Mouse (Mus musculus) heart, embryonic 14.5 days (tissue): ENCODE results near the gene Kansl1l. TPM values are rescaled to one million over a fixed set of nuclear protein-coding genes. Genes with fewer than 3 reads are reported as not detected.

ENCODE experiments used
- ATAC-seq: fragments of 200-750 bp; cut with Nextera tagmentation; 2 replicates; pipeline ENCODE4 v1.8.0; 2017; ENCODE audit warnings: low read depth, moderate TSS enrichment; ENCODE audit not compliant: insufficient number of reproducible peaks, insufficient read depth, low FRiP score
- H3K27ac ChIP-seq, 2 experiments: fragments of 200-500 bp in 1 of 2; fragments of 300-500 bp in 1 of 2; sonication (generic) in 1 of 2; replicated peaks in 1 of 2; 2 replicates each; pipeline ENCODE4 v1.5.1; 2012 to 2014; ENCODE audit warnings: low read depth in 2 of 2, low read length in 2 of 2, control low read depth in 1 of 2, mild to moderate bottlenecking in 1 of 2, mixed read lengths in 1 of 2; ENCODE audit not compliant: control insufficient read depth in 1 of 2, insufficient read depth in 1 of 2
- H3K27me3 ChIP-seq: fragments of 300-500 bp; sonication (generic); 2 replicates; pipeline ENCODE4 v1.6.1; 2014; ENCODE audit warnings: mild to moderate bottlenecking, low read length, control low read depth; ENCODE audit not compliant: control insufficient read depth, insufficient read depth
- H3K36me3 ChIP-seq: fragments of 300-500 bp; sonication (generic); 2 replicates; pipeline ENCODE4 v1.6.1; 2014; ENCODE audit warnings: mild to moderate bottlenecking, control low read depth, low read length, mixed read lengths; ENCODE audit not compliant: control insufficient read depth, insufficient read depth
- H3K4me1 ChIP-seq, 2 experiments: fragments of 200-500 bp in 1 of 2; fragments of 300-500 bp in 1 of 2; sonication (generic) in 1 of 2; 2 replicates each; pipeline ENCODE4 v1.6.1; 2012 to 2014; ENCODE audit warnings: low read length in 2 of 2, control low read depth in 1 of 2, mixed read lengths in 1 of 2; ENCODE audit not compliant: control insufficient read depth in 2 of 2, insufficient read depth in 2 of 2
- H3K4me2 ChIP-seq: fragments of 300-500 bp; sonication (generic); 2 replicates; pipeline ENCODE4 v1.6.1; 2014; ENCODE audit warnings: mild to moderate bottlenecking, low read length
- H3K4me3 ChIP-seq, 2 experiments: fragments of 200-500 bp in 1 of 2; fragments of 300-500 bp in 1 of 2; sonication (generic) in 1 of 2; 2 replicates each; pipeline ENCODE4 v1.5.1; 2012 to 2014; ENCODE audit warnings: low read length in 2 of 2, mild to moderate bottlenecking in 2 of 2, control low read depth in 1 of 2, low read depth in 1 of 2, moderate library complexity in 1 of 2; ENCODE audit not compliant: control insufficient read depth in 1 of 2, insufficient read depth in 1 of 2
- H3K9ac ChIP-seq: fragments of 300-500 bp; sonication (generic); 2 replicates; pipeline ENCODE4 v1.6.1; 2014; ENCODE audit warnings: mild to moderate bottlenecking, low read length
- H3K9me3 ChIP-seq: fragments of 300-500 bp; sonication (generic); 2 replicates; pipeline ENCODE4 v1.6.1; 2016; ENCODE audit warnings: low read length, control low read depth; ENCODE audit not compliant: control insufficient read depth
- WGBS: fragments of 180-500 bp; shearing (Covaris S2); extraction: QIAGEN DNeasy Blood & Tissue Kit; methylation state at CpG from one replicate; pipeline ENCODE4 v1.1.7; 2014; 5-methylcytosine and 5-hydroxymethylcytosine counted together
- polyA plus RNA-seq: library from polyadenylated mRNA; unstranded; fragments of >200 nt; fragmentation: Nextera tagmentation; extraction: Ambion mirVana; gene quantifications from 2 replicates; pipeline ENCODE4 v1.2.1, GENCODE M21; 2014

The Kansl1l gene
- polyA plus RNA-seq, 1 experiment from 2014 or later: 13.8 TPM

DNA sequence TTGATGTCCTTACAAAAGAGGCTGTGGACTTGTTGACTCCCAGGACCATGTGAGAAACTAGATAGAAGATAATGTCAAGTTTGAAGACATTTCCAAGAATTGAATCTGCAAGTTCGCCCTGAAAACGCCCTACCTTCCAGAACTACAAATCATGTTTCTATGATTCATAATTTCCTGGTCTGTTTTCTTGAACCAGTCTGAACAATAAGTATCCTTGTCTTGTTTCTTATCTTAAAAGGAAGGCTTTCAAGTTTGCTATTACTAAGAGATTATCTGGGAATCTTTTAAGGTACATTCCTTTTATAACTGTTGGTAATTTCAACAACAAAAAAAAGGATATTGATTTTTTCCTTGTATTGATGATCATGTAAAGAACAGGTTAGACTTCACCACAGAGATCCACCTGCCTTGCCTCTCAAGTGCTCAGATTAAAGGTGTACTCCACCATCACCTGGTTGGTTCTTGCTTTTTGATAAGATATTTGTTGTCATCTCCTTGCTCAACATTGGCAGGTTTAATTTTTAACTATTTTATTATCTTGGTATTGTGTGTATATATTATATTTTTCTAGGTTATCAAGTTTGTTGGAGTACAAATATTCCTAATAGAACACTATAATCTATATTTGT is 24.4 kb downstream of the Kansl1l start:
- 81% methylated on average over 2 of the region's 2 CpGs for WGBS
- H3K9me3 ChIP-seq: no peaks in the 10 kb centered on the region
- H3K4me1 ChIP-seq: peaks cover 0 to 6% of the 10 kb centered on the region in 2 experiments; a peak in 1 of 4 replicates
- no peak overlapping the region for H3K4me3 ChIP-seq
- no peak overlapping the region for H3K9ac ChIP-seq
- H3K4me2 ChIP-seq: no peak overlapping the region
- ATAC-seq: no peak
- no peaks in the 10 kb centered on the region for H3K27me3 ChIP-seq
- H3K27ac ChIP-seq: no peak overlapping the region
- peaks cover 16% of the 10 kb centered on the region for H3K36me3 ChIP-seq

DNA sequence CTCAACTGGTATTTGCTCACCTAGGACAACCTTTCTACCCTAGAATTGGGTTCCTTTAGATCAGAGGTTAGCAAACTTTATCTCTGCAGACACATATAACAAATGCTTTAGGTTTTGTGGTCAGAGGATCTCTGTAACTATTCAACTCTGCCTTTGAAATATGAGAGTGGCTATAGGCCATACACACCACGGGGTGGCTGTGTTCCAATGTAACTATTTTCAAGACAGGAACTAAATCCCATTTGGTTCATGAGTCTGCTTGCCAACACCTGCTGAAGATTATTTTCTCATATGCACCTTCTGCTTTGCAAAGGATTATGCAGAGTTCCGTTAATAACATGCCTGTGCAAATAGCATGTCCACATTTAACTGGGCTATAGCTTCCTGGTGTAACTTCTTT is 35.1 kb downstream of the Kansl1l start:
- Histone ChIP-seq H3K27me3 (no peaks in the 10 kb centered on the region), H3K9me3 (no peaks in the 10 kb centered on the region), H3K4me1 (no peaks in the 10 kb centered on the region), H3K4me3 (no peak overlapping the region), H3K9ac (no peak overlapping the region), H3K36me3 (peaks cover 1% of the 10 kb centered on the region; the same call in 1 of the 2 replicates), H3K4me2 (no peak overlapping the region), H3K27ac (no peak overlapping the region)
- no peak for ATAC-seq
- WGBS: 76% methylated on average over 2 of the region's 2 CpGs

DNA sequence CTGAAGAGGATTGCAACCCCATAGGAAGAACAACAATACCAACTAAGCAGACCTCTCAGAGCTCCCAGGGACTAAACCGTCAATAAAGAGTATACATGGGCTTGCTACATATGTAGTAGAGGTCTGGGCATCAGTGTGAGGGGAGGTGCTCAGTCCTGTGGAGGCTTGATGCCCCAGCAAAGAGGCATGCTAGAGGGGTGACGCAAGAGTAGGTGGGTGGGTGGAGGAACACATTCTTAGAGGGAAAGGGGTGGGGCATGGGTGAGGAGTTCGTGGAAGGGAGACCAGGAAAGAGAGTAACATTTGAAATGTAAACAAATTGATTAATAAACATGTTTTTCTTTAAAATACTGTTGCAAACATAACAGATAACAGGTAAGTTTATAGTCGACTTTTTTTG is 36.3 kb downstream of the Kansl1l start:
- H3K4me1 ChIP-seq: no peaks in the 10 kb centered on the region
- H3K36me3 ChIP-seq: peaks cover 7% of the 10 kb centered on the region; the same call in 1 of the 2 replicates
- H3K4me2 ChIP-seq: no peak overlapping the region
- WGBS: 73% methylated on average over 4 of the region's 4 CpGs
- H3K4me3 ChIP-seq: no peak overlapping the region
- H3K9me3 ChIP-seq: no peaks in the 10 kb centered on the region
- H3K27me3 ChIP-seq: no peaks in the 10 kb centered on the region
- no peak overlapping the region for H3K27ac ChIP-seq
- no peak overlapping the region for H3K9ac ChIP-seq
- no peak for ATAC-seq

DNA sequence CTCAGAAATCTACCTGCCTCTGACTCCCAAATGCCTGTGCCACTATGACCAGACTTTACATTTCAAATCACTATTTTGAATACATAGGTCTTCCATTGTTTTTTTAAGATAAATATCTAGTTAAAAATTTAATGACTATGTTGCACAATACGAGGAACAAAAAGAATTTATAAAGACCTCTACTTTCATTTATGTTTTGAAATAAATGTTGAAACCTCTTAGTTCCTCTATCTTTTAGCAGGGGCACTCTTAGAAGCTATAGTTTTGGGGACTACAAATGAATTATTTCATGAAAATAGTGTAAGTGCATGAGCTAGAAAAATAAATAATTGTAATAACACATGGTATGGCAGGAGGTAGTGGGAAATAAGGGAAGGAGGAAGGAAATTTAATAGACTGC is 38.6 kb downstream of the Kansl1l start:
- H3K4me2 ChIP-seq: no peak overlapping the region
- WGBS: 91% methylated on average over 1 of the region's 1 CpGs
- ATAC-seq: no peak
- no peaks in the 10 kb centered on the region for H3K27me3 ChIP-seq
- no peak overlapping the region for H3K9ac ChIP-seq
- no peaks in the 10 kb centered on the region for H3K4me1 ChIP-seq
- H3K9me3 ChIP-seq: no peaks in the 10 kb centered on the region
- no peak overlapping the region for H3K27ac ChIP-seq
- H3K4me3 ChIP-seq: no peak overlapping the region
- H3K36me3 ChIP-seq: peaks cover 7% of the 10 kb centered on the region; the same call in 1 of the 2 replicates

GRCm38 (mm10) chr1:66777878-66778277 is 39.5 kb downstream of the Kansl1l start:
- Histone ChIP-seq H3K4me2 (no peak overlapping the region), H3K4me3 (no peak overlapping the region), H3K9ac (no peak overlapping the region), H3K27me3 (no peaks in the 10 kb centered on the region), H3K9me3 (no peaks in the 10 kb centered on the region), H3K36me3 (peaks cover 15% of the 10 kb centered on the region), H3K4me1 (no peaks in the 10 kb centered on the region), H3K27ac (no peak overlapping the region)
- WGBS: 78% methylated on average over 2 of the region's 2 CpGs
- ATAC-seq: no peak

DNA sequence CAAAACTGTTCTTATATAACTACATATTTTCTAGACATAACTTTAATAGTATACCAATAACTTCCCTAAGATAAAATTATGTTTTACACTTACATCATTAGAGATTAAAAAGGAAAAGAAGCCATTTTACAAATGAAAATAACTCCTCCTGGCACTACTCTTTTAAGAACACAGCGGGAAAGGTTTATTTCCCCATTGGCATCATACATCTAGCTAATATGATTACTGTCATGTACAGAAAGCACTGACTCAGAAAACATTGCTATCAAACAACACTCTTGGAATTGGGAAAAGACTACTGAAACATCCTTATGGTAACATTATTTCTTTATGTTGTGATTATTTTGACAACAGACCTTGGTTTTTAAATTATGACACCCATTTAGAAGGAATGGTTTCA is 48.6 kb downstream of the Kansl1l start:
- H3K27ac ChIP-seq: no peak overlapping the region
- H3K9me3 ChIP-seq: no peaks in the 10 kb centered on the region
- H3K9ac ChIP-seq: no peak overlapping the region
- ATAC-seq: no peak
- WGBS: 95% methylated on average over 1 of the region's 1 CpGs
- H3K27me3 ChIP-seq: no peaks in the 10 kb centered on the region
- no peak overlapping the region for H3K4me3 ChIP-seq
- no peaks in the 10 kb centered on the region for H3K4me1 ChIP-seq
- H3K36me3 ChIP-seq: peaks cover 36% of the 10 kb centered on the region
- H3K4me2 ChIP-seq: no peak overlapping the region

GRCm38 (mm10) chr1:66730581-66730980 is 86.8 kb downstream of the Kansl1l start:
- H3K4me2 ChIP-seq: no peak overlapping the region
- WGBS: 56% methylated on average over 1 of the region's 1 CpGs
- peaks cover 40% of the 10 kb centered on the region for H3K36me3 ChIP-seq
- ATAC-seq: no peak
- H3K27ac ChIP-seq: no peak overlapping the region
- H3K9ac ChIP-seq: no peak overlapping the region
- no peaks in the 10 kb centered on the region for H3K4me1 ChIP-seq
- H3K27me3 ChIP-seq: no peaks in the 10 kb centered on the region
- no peaks in the 10 kb centered on the region for H3K9me3 ChIP-seq
- H3K4me3 ChIP-seq: no peak overlapping the region

- no peak overlapping the region for H3K9ac ChIP-seq
- 92% methylated on average over 3 of the region's 3 CpGs for WGBS
- no peaks in the 10 kb centered on the region for H3K4me1 ChIP-seq
- peaks cover 53% of the 10 kb centered on the region for H3K36me3 ChIP-seq
- no peak overlapping the region for H3K4me3 ChIP-seq
- 0 out of 2 replicates have a peak, but pooled peaks cover 7% of the 10 kb centered on the region for H3K9me3 ChIP-seq
- no peaks in the 10 kb centered on the region for H3K27me3 ChIP-seq
- no peak for ATAC-seq
- H3K4me2 ChIP-seq: no peak overlapping the region
- no peak overlapping the region for H3K27ac ChIP-seq
Measured at GRCm38 (mm10) chr1:66712859-66713258, 104.5 kb downstream of the Kansl1l start.
